Mouse (Mus musculus): ENCODE results near the gene Tmem131l.

DNA sequence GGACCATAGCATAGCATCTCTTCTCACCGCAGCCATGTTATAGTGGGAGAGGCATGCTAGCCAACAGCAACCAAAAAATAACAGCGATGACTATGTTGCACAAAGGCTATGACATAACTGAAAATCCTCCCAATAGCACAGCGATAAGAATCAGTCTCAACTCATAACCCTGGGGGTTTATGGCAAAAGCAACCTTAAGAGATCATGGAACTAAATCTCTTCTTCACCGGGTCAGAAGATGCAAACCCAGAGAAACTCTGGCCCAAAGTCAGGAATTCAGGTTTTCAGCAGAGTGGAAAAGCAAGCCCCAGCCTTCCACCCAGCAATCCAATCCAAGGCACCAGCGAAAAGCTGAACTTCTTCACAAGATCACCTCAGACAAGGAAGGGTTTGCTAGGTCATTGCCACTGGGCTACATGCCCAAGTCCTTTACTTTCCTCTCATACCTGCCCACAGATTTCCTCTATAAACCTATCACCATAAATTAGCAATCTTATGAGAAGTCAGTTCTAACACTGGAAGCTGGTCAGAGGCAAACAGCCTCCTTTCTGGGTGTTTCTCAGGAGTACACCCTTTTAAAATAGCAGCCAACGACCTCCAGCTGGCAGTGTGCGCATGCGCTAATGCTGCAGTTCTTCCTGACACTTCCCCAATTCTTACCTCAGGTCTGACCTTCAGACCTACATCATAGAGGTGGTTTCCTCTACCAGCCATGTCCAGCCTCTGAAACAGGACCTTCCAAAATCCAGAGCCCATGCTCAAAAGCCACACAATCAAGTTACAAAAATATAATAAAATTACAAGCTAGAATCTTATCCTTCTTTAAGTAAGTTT, 48.1 kb downstream of the Tmem131l start:
- TF ChIP-seq POLR2A (IDR thresholded peaks at IDR 0.05; ENCODE audit: low read depth, low read length): no peak
- no peak for TF ChIP-seq CTCF (conservative IDR thresholded peaks at IDR 0.05; ENCODE audit: insufficient read depth, insufficient read length, low read depth, low read length)
